Mouse (Mus musculus): Measurements from ENCODE around the gene Slc17a6. TPM values are rescaled to one million over a fixed set of nuclear protein-coding genes. Genes with fewer than 3 reads are reported as not detected.
"Not testable (repeated sequence)": the region's sequence is repeated elsewhere in the genome, so short reads cannot be mapped to it uniquely, and the experiment has no call there.

Gene Slc17a6
- total and polyA plus RNA-seq, 2 experiments from 2014 or later, result 1.1 TPM; not detected in 1

DNA sequence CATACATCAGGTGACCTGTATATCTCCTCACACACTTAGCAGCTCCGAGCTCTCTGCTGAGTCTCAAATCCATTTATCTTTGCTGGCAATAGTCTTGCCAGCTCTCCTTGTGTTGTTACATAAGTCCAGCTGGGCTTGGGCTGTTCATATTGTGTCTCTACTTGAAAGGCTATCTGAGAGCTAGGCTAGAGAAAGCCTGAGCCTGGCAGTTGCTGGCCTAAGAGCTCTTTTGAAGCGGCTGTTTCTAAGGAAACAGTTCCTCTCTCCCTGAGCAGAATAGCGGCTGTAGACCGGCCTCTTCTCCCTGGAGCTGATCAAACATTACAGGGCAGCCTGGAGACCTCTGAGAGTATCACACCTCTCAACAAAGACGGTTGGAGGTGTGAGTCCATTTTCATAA, 40.6 kb downstream of the Slc17a6 start:
- ATAC-seq (ENCODE audit: insufficient read depth, low read depth), result no peak
- WGBS, result 16% methylated on average over 5 of the region's 5 CpGs

GRCm38 (mm10) chr7:51693539-51694217, 71.9 kb downstream of the Slc17a6 start:
- no peaks in the 10 kb centered on the region for H3K9me3 ChIP-seq (replicated peaks; ENCODE audit: control insufficient read depth, low read length)
- no peaks in the 10 kb centered on the region for H3K4me1 ChIP-seq (ENCODE audit: control insufficient read depth, insufficient read depth)
- H3K27ac ChIP-seq (ENCODE audit: low read depth), result no peak overlapping the region
- TF ChIP-seq CTCF (IDR thresholded peaks at IDR 0.05; ENCODE audit: low read depth) (no peak), EP300 (IDR thresholded peaks at IDR 0.05; ENCODE audit: low read depth) (no peak)
- DNase-seq (ENCODE audit: low spot score) (no peak), ATAC-seq (ENCODE audit: insufficient read depth, low read depth) (no peak)
- WGBS, result 83% methylated on average over 8 of the region's 8 CpGs
- no peaks in the 10 kb centered on the region for H3K27me3 ChIP-seq (ENCODE audit: control insufficient read depth, insufficient read depth, low read length)
- H3K9ac ChIP-seq (replicated peaks; ENCODE audit: low read depth, low read length), result no peak overlapping the region
- H3K4me3 ChIP-seq (ENCODE audit: low read depth, low read length), result no peak overlapping the region
- H3K36me3 ChIP-seq (replicated peaks; ENCODE audit: control insufficient read depth, insufficient read depth, low read length), result no peaks in the 10 kb centered on the region
- H3K4me2 ChIP-seq (ENCODE audit: low read depth, low read length), result no peak overlapping the region

More for the DNA sequence above, 40.6 kb downstream of the Slc17a6 start:
- Histone ChIP-seq H3K4me2 (ENCODE audit: low read depth, low read length) (no peak overlapping the region), H3K9me3 (replicated peaks; ENCODE audit: control insufficient read depth, low read length) (no peaks in the 10 kb centered on the region), H3K27ac (ENCODE audit: low read depth) (no peak overlapping the region), H3K36me3 (replicated peaks; ENCODE audit: control insufficient read depth, insufficient read depth, low read length) (no peaks in the 10 kb centered on the region), H3K4me1 (ENCODE audit: control insufficient read depth, insufficient read depth) (no peaks in the 10 kb centered on the region), H3K27me3 (ENCODE audit: control insufficient read depth, insufficient read depth, low read length) (no peaks in the 10 kb centered on the region), H3K4me3 (ENCODE audit: low read depth, low read length) (no peak overlapping the region), H3K9ac (replicated peaks; ENCODE audit: low read depth, low read length) (no peak overlapping the region)
- TF ChIP-seq EP300 (IDR thresholded peaks at IDR 0.05; ENCODE audit: low read depth), result no peak
- no peak for DNase-seq (ENCODE audit: low spot score)

DNA sequence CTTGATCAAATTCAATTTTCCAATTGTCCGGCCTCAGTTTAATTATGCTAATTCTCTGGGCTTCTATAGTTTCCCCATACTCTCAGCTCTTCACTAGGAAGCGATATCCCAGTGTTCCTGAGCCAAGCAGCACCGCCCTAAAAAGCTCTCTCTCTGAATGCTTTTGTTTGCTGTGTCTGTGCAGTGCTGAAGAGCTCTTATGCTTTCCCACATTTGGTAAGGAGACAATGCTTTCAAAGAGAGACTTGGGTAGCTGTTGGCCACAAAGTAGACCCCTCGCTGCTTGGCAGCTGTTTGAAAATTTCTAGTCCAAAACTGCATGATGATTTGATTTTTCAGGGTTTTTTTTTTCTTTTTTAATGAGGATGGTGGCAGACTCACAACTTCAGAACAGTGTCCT, 72.6 kb downstream of the Slc17a6 start:
- no peak overlapping the region for H3K9ac ChIP-seq (replicated peaks; ENCODE audit: low read depth, low read length)
- no peaks in the 10 kb centered on the region for H3K36me3 ChIP-seq (replicated peaks; ENCODE audit: control insufficient read depth, insufficient read depth, low read length)
- DNase-seq (ENCODE audit: low spot score) (no peak), ATAC-seq (ENCODE audit: insufficient read depth, low read depth) (no peak)
- H3K4me3 ChIP-seq (ENCODE audit: low read depth, low read length), result no peak overlapping the region
- H3K27ac ChIP-seq (ENCODE audit: low read depth), result no peak overlapping the region
- H3K9me3 ChIP-seq (replicated peaks; ENCODE audit: control insufficient read depth, low read length), result no peaks in the 10 kb centered on the region
- H3K4me1 ChIP-seq (ENCODE audit: control insufficient read depth, insufficient read depth), result no peaks in the 10 kb centered on the region
- TF ChIP-seq CTCF (IDR thresholded peaks at IDR 0.05; ENCODE audit: low read depth) (no peak), EP300 (IDR thresholded peaks at IDR 0.05; ENCODE audit: low read depth) (no peak)
- H3K27me3 ChIP-seq (ENCODE audit: control insufficient read depth, insufficient read depth, low read length), result no peaks in the 10 kb centered on the region
- H3K4me2 ChIP-seq (ENCODE audit: low read depth, low read length), result no peak overlapping the region
- 69% methylated on average over 4 of the region's 4 CpGs for WGBS

GRCm38 (mm10) chr7:51709508-51709907, 87.7 kb downstream of the Slc17a6 start:
- no peak overlapping the region for H3K9ac ChIP-seq (replicated peaks; ENCODE audit: low read depth, low read length)
- H3K27ac ChIP-seq (ENCODE audit: low read depth), result no peak overlapping the region
- H3K4me3 ChIP-seq (ENCODE audit: low read depth, low read length), result no peak overlapping the region
- no peak overlapping the region for H3K4me2 ChIP-seq (ENCODE audit: low read depth, low read length)
- TF ChIP-seq CTCF (IDR thresholded peaks at IDR 0.05; ENCODE audit: low read depth) (no peak), EP300 (IDR thresholded peaks at IDR 0.05; ENCODE audit: low read depth) (no peak)
- WGBS, result 55% methylated on average over 3 of the region's 3 CpGs
- no peak for DNase-seq (ENCODE audit: low spot score)
- no peak for ATAC-seq (ENCODE audit: insufficient read depth, low read depth)
- H3K27me3 ChIP-seq (ENCODE audit: control insufficient read depth, insufficient read depth, low read length), result no peaks in the 10 kb centered on the region
- H3K36me3 ChIP-seq (replicated peaks; ENCODE audit: control insufficient read depth, insufficient read depth, low read length), result no peaks in the 10 kb centered on the region
- H3K4me1 ChIP-seq (ENCODE audit: control insufficient read depth, insufficient read depth), result no peaks in the 10 kb centered on the region
- H3K9me3 ChIP-seq (replicated peaks; ENCODE audit: control insufficient read depth, low read length), result no peaks in the 10 kb centered on the region

- H3K27ac ChIP-seq (ENCODE audit: low read depth); ATAC-seq (ENCODE audit: insufficient read depth, low read depth): not testable (repeated sequence)
- 64% methylated on average over 3 of the region's 3 CpGs for WGBS
These were observed 88.5 kb downstream of the Slc17a6 start for GRCm38 (mm10) chr7:51710346-51710745.

DNA sequence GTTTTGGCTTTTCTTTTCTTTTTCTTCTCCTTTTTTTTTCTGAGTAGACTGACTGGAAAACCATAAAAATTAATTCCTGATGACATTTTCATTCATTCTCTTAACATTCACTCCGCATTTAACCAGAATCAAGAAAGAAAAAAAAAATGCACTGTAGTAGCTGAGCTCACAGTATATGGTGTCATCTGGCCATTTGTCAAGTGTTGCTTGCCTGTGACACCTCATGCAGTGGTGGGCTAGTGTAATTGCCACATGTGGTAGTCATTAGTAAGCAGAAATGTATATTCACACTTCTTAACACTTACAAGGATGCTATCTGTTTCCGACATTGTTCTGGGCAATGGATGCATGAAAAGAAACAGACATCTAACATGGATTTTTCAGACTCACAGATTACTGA, 94.0 kb downstream of the Slc17a6 start:
- TF ChIP-seq EP300 (IDR thresholded peaks at IDR 0.05; ENCODE audit: low read depth), result no peak
- no peak for TF ChIP-seq CTCF (IDR thresholded peaks at IDR 0.05; ENCODE audit: low read depth)
- no peaks in the 10 kb centered on the region for H3K36me3 ChIP-seq (replicated peaks; ENCODE audit: control insufficient read depth, insufficient read depth, low read length)
- H3K27me3 ChIP-seq (ENCODE audit: control insufficient read depth, insufficient read depth, low read length), result no peaks in the 10 kb centered on the region
- no peak overlapping the region for H3K4me3 ChIP-seq (ENCODE audit: low read depth, low read length)
- 68% methylated on average over 2 of the region's 2 CpGs for WGBS
- no peak for DNase-seq (ENCODE audit: low spot score)
- H3K9ac ChIP-seq (replicated peaks; ENCODE audit: low read depth, low read length), result no peak overlapping the region
- no peaks in the 10 kb centered on the region for H3K9me3 ChIP-seq (replicated peaks; ENCODE audit: control insufficient read depth, low read length)
- no peak overlapping the region for H3K4me2 ChIP-seq (ENCODE audit: low read depth, low read length)
- no peak overlapping the region for H3K27ac ChIP-seq (ENCODE audit: low read depth)
- ATAC-seq (ENCODE audit: insufficient read depth, low read depth), result no peak
- no peaks in the 10 kb centered on the region for H3K4me1 ChIP-seq (ENCODE audit: control insufficient read depth, insufficient read depth)

More at GRCm38 (mm10) chr7:51710346-51710745, 88.5 kb downstream of the Slc17a6 start:
- H3K4me3 ChIP-seq (ENCODE audit: low read depth, low read length); H3K36me3 ChIP-seq (replicated peaks; ENCODE audit: control insufficient read depth, insufficient read depth, low read length); H3K4me1 ChIP-seq (ENCODE audit: control insufficient read depth, insufficient read depth); H3K27me3 ChIP-seq (ENCODE audit: control insufficient read depth, insufficient read depth, low read length); DNase-seq (ENCODE audit: low spot score); H3K9me3 ChIP-seq (replicated peaks; ENCODE audit: control insufficient read depth, low read length); H3K4me2 ChIP-seq (ENCODE audit: low read depth, low read length); H3K9ac ChIP-seq (replicated peaks; ENCODE audit: low read depth, low read length): not testable (repeated sequence)

Other genes starting within 250 kb of the Slc17a6 start
- gene Ano5, start 111.0 kb upstream of the Slc17a6 start, total RNA-seq (2014; rRNA removed; ENCODE audit: low replicate concordance), result 0.46 TPM in 1 of 2 replicates, not detected in the other
- 0.01 and 0.07 TPM in 2 replicates for gene Ano5, start 111.0 kb upstream of the Slc17a6 start, polyA plus RNA-seq (2015; fragmentation: Nextera tagmentation; extraction: Ambion mirVana)
- gene Gas2, start 240.0 kb downstream of the Slc17a6 start, total RNA-seq (2014; rRNA removed; ENCODE audit: low replicate concordance), result 6.1 and 6.6 TPM in 2 replicates
- 5.5 and 5.8 TPM in 2 replicates for gene Gas2, start 240.0 kb downstream of the Slc17a6 start, polyA plus RNA-seq (2015; fragmentation: Nextera tagmentation; extraction: Ambion mirVana)
- gene Fancf, start 240.3 kb downstream of the Slc17a6 start, total RNA-seq (2014; rRNA removed; ENCODE audit: low replicate concordance), result 7.6 and 8.8 TPM in 2 replicates
- gene Fancf, start 240.3 kb downstream of the Slc17a6 start, polyA plus RNA-seq (2015; fragmentation: Nextera tagmentation; extraction: Ambion mirVana), result 3.0 and 3.1 TPM in 2 replicates